Comparison of ENCODE assay signal across 9 mouse cellular contexts in the genomic region with DNA sequence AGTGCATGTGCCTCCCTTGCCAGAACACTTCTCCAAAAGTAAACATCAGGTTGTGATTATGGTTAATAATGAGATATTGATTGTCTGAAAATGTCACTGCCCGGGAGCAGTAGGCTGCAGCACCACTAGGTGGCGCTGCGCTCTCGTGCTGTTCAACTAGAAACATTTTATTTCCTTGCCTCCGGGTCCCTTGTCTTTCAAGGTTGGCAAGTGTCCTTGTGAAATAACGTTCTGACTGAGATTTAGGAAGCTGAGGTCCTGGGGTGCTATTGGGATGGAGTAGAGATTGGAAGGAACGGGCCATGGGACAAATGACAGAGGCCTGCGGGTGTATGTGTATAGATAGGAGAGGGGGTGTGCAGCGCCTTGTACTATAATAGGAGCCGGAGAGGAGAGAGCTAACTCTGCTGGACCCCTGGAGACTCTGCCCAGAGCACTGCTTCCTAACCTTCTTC. TPM values are rescaled to one million over a fixed set of nuclear protein-coding genes. Genes with fewer than 3 reads are reported as not detected.
DNase-seq lines count a peak whose midpoint lies in the region; ATAC-seq and TF ChIP-seq lines count a peak whose summit lies in the region.
"Had no signal": no experiment of that assay in that cellular context is flagged by ENCODE, and none has a peak within 500 bp of the region (broad histone marks: within the 10 kb centered on the region; RNA-seq: fewer than 3 reads in every experiment).

No protein-coding gene starts in this region.

- DNase-seq in adrenal gland, adult (ENCODE audit: inconsistent age in 2 of 2, low spot score in 1 of 2) = peak; percentile 75 to 92
- DNase-seq in adrenal gland, adult 8-10 months = no peak
- DNase-seq in adrenal gland, postnatal 14 days = peak; percentile 75
- peak; percentile 71 for DNase-seq in embryo, embryonic 9.5 days (ENCODE audit: extremely low spot score)
- DNase-seq in heart, postnatal 0 days (ENCODE audit: low spot score) = peak; percentile 75
- DNase-seq in kidney, postnatal 4 days = peak; percentile 78 to 80
- peak; percentile 78 for DNase-seq in lung, postnatal 0 days (ENCODE audit: low spot score)
- DNase-seq in right cerebral cortex, adult 18-20 months = peak; percentile 55

- no peak for TF ChIP-seq EP300 in heart, postnatal 0 days (IDR thresholded peaks at IDR 0.05; ENCODE audit: low read depth)
- TF ChIP-seq EP300 in lung, postnatal 0 days (IDR thresholded peaks at IDR 0.05) = no peak

- peak overlapping the region; percentile 96 for H3K27ac ChIP-seq in heart, postnatal 0 days (ENCODE audit: low read depth)
- H3K27ac ChIP-seq in lung, postnatal 0 days (ENCODE audit: low read length) = no peak overlapping the region
- H3K27ac ChIP-seq: liver, embryonic 15.5 days had no signal

- peak; percentile 94 for TF ChIP-seq CTCF in heart, postnatal 0 days (IDR thresholded peaks at IDR 0.05; ENCODE audit: low read depth)
- TF ChIP-seq CTCF in lung, postnatal 0 days (IDR thresholded peaks at IDR 0.05) = peak; percentile 96

- peak overlapping the region; percentile 25 for H3K4me3 ChIP-seq in heart, postnatal 0 days (ENCODE audit: low read depth, low read length)
- H3K4me3 ChIP-seq in lung, postnatal 0 days (ENCODE audit: low read depth, low read length) = no peak overlapping the region
- H3K4me3 ChIP-seq: liver, embryonic 15.5 days had no signal

- no peak for ATAC-seq in heart, postnatal 0 days (ENCODE audit: insufficient read depth, low read depth)
- peak; percentile 20; the same call in 1 of the 2 replicates for ATAC-seq in lung, postnatal 0 days

- H3K4me1 ChIP-seq in heart, postnatal 0 days (ENCODE audit: control insufficient read depth, insufficient read depth) = peaks cover 17% of the 10 kb centered on the region
- H3K4me1 ChIP-seq in lung, postnatal 0 days (ENCODE audit: insufficient read depth, low read depth, low read length) = peaks cover 5% of the 10 kb centered on the region; the same call in 1 of the 2 replicates
- H3K4me1 ChIP-seq: liver, embryonic 15.5 days had no signal

- 12% methylated on average over 10 of the region's 10 CpGs for WGBS in heart, postnatal 0 days
- WGBS in lung, postnatal 0 days = 23% methylated on average over 10 of the region's 10 CpGs

- peak overlapping the region; percentile 55 for H3K4me2 ChIP-seq in heart, postnatal 0 days (ENCODE audit: low read depth, low read length)
- H3K4me2 ChIP-seq in lung, postnatal 0 days (replicated peaks; ENCODE audit: low read depth, low read length) = no peak overlapping the region
- H3K4me2 ChIP-seq: liver, embryonic 15.5 days had no signal

- H3K27me3 ChIP-seq in heart, postnatal 0 days (ENCODE audit: control insufficient read depth, insufficient read depth, low read length) = no peaks in the 10 kb centered on the region
- no peaks in the 10 kb centered on the region for H3K27me3 ChIP-seq in lung, postnatal 0 days (replicated peaks; ENCODE audit: insufficient read depth, low read length)

- no peak overlapping the region for H3K9ac ChIP-seq in heart, postnatal 0 days (replicated peaks; ENCODE audit: low read depth, low read length)
- H3K9ac ChIP-seq in lung, postnatal 0 days (replicated peaks; ENCODE audit: low read depth) = no peak overlapping the region
- H3K9ac ChIP-seq: liver, embryonic 15.5 days had no signal

- H3K36me3 ChIP-seq in heart, postnatal 0 days (replicated peaks; ENCODE audit: control insufficient read depth, insufficient read depth, low read length) = peaks cover 5% of the 10 kb centered on the region
- H3K36me3 ChIP-seq in lung, postnatal 0 days (ENCODE audit: insufficient read depth, low read length) = 0 out of 2 replicates have a peak, but pooled peaks cover 8% of the 10 kb centered on the region

- H3K9me3 ChIP-seq in heart, postnatal 0 days (replicated peaks; ENCODE audit: control insufficient read depth, low read length) = no peaks in the 10 kb centered on the region
- no peaks in the 10 kb centered on the region for H3K9me3 ChIP-seq in lung, postnatal 0 days (ENCODE audit: low read length)
- H3K9me3 ChIP-seq: liver, embryonic 15.5 days had no signal

RNA-seq across cellular contexts. Expression of a gene that starts 12.1 kb away (rescaled TPM):
- 100 to 1,000 TPM; 140 to 223 (median 182) TPM for total RNA-seq in adrenal gland, adult 8-10 months (2022)
- 173 and 176 TPM in 2 replicates for total RNA-seq in adrenal gland, postnatal 14 days (2021)
- total RNA-seq in heart, postnatal 0 days (2014; rRNA removed; ENCODE audit: low replicate concordance) = 77.6 and 240 TPM in 2 replicates
- 156 TPM in 2 replicates for polyA plus RNA-seq in heart, postnatal 0 days (2015; fragmentation: Nextera tagmentation; extraction: Ambion mirVana)
- polyA plus RNA-seq in lung, postnatal 0 days (2015; fragmentation: Nextera tagmentation; extraction: Ambion mirVana) = 46.5 TPM in 2 replicates
